Mouse (Mus musculus) cerebellum, postnatal 4 days (tissue): ENCODE measurements around the gene Eif2d.

Experiments
- DNase-seq, 2 experiments: peaks; one replicate each; pipeline ENCODE4 v3.0.0; 2022; ENCODE audit warnings: low spot score in 2 of 2, mixed read lengths in 1 of 2

Gene Eif2d

DNA sequence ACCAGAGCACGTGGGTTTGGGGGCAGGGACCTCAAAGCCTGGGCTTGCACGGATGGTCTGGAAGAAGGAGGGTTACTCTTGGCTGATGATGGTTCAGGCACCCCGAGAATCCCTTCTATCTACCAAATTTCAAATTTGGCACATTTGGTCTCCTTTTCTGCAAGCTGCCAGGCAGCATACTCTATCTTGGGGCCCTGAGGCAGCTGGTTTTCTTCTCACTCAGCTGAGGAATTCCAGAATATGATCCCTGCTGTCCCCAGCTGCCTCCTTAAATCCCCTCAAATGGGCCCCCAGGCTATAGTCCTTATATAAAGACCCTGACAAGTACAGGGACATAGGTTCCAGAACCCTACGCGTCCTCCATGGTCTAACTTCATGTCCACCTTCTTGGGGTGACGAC lies 60.4 kb downstream of the Eif2d start:
- no peak for DNase-seq

DNA sequence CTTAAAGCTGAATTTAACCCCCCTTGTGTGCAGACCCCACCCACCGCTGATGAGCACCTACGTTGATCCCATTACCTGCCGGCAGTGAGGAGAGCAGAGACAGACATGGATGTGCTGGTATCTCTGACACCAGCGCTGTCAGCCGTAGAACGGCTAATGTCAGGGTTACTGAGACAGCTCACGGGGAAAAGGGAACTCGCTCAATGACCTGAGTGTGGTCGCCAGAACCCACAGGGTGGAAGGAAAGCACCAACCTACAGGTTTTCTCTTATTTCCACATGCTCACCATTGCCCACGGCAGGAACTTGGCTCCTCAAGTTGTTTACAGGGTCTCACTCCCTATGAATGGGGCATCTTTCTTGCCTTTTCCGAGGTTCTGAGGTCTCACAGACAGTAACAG lies 66.0 kb downstream of the Eif2d start:
- no peak for DNase-seq

DNA sequence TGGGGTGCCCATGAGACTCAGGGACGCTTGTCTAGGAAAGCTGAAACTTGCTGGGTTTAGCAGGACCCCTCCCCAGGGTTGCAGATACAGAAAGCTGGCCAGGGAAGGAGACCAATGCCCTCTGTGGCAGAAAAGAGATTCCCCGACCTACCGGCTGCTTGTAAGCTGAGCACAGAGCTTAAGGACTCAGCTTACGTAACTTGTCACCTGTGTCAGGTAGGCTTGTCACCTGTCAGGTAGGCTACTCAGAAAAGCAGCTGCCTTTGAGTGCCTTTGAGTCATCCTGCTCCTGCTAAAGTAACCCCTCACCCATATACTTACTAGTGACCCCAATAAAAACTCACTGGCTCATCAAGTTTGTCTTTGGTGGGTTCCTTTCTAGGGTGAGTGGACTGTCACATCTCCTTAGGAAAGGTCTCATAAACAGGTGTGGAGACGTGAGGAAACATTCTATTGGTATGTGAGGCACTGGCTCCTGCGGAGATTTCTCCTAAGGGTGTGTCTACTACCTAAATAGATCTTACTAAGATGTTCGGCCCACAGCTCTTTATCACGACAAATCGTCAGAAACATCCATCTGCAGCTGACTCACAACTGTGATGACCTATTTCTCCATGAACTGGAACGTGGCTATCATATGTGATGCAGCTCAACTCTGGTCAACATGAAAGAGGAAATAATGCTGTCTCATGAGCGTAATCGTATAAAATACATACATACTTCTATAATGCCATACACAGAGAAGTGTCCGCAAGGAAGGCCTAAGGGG lies 69.0 kb downstream of the Eif2d start:
- no peak for DNase-seq

DNA sequence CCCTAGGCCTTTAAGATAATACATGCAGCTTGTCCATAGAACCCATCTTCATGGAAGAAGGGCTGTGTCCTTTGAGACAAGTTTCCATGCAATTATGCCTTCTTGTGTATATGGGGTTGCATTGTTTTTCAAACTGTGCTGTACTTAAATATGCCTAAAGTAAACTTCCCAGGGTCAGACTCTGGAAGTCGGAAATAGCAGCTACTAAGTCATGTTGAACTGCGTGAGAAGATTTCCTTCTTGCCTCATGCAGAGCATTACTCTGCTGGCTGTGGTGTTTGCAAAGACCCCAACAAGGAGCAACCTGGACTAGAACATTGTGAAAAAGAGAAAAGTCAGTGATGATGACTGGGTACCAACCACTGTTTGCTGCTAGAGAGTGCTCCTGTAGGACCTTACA lies 70.4 kb downstream of the Eif2d start:
- no peak for DNase-seq

DNA sequence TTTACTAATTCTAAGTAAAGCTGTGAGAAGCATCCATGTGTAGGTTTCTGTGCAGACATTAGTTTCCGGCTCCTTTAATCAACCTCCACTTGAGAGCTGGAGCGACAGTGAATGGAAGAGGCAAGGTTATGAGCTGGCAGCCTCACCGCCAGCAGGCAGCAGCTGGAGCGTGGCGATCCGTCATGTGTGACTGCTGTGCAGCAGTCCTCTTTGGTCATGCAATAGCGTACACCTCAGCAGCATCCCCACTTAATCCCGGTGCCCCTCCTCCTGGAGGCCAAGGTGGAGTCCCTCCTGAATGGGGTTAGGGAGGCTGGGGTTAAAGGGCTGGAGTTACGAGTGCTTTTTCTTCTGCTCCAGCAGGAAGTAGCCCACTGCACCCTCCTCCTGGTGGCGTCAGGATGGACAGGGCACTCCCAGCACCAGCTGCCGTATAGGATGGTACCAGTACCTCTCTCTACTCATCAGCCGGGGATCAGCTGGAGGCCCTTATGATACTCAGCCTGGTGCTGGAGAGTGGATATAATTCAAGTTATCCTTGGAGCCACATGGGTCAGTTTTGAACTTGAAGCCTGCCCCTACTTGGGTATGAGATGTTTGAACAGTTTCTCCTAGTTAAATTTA lies 72.0 kb downstream of the Eif2d start:
- no peak for DNase-seq

DNA sequence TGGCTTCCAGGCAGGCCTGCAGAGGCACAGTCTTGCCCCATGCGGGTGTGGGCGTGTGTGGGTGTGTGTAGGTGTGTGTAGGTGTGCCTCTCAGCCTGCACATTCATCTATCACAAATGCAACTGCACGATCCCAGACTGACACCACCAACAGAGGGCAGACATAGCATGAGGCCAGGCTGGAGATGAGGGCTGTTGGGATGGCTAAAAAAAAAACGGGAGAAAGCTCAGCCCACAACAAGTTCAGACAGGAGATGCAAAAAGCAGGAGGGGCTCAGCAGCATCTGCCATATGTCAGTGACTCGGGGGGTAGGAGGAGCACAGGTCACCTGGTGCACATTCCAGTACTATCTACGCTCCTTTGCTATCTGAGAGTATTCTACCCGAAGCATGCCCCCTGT lies 75.2 kb downstream of the Eif2d start:
- DNase-seq = no peak

DNA sequence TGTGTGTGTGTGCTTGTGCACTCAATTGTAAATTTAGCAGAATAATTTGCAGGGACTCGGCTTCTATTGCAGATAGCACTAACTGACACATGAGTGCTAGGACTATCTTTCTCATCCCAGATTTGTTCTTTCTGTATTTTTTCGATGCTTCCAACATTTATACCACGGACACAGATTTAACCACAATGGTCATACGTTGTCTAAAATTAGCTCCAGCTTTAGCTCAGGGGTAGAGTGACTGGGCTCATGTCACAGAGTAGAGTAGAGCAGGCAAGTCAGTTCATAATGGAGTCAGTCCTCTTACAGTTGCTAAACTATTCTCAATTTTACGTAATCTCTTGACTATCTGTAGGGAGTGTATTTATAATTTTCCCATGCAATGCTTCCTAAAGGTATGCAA lies 75.7 kb downstream of the Eif2d start:
- no peak for DNase-seq

DNA sequence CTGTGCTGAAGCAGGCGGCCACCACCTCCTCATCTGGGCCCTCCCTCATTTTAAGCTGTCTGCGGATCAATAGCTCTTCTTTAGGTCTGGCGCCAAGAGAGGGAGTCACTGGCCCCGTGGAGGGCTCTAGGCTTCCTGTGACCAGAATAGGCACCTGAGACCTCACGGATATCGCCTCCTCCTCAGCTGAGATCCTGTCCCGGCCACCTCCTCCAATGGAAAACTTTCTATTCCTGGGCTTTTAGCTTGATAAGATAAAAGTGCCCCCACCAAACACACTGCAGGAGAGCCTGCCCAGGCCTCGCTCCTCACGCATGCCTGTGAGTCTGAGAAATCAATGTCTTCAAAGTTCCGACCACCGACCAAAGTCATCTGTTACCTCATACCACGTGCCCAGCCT lies 80.5 kb downstream of the Eif2d start:
- no peak for DNase-seq

DNA sequence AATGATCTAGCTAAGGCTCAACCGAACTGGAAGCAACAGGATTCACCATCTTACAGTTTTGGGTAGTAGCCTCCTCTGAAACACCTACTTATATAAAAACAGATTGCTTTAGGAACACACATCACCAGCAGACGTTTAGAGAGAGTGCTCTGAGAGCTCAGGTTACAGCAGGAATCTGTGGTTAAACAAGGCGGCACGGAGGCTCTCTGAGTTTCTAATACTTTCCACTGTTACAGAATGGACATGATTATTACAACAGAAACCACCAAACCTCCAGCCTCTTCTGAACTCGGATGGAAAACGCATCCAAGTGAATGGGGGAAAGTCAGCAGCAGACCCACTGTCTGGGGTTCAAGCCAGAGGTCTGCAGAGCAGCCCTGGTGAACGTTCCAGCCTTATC lies 83.1 kb downstream of the Eif2d start:
- no peak for DNase-seq
